Mouse (Mus musculus): Measurements from ENCODE around the gene Btg3.

The Btg3 gene

DNA sequence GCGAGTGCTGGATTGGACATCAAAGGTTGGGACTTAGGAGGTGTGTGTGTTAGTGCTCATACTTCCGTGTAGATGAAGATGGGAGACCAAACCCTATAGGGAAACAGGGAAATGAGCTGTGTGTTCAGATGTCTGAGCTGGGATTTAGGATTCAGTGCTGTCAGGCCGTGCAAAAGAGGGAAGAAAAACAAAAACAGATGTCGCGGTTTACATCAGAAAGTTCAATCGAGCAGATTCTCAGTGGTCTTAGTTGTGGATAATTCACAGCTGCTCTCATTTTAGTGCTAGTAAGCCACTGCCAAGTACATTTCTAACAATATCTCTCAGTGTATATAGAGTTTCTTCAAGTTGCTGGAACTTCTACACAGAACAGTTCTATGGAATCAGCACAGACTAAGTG lies 33.2 kb downstream of the Btg3 start:
- DNase-seq: no peak

- DNase-seq: no peak
Measured at GRCm38 (mm10) chr16:78342767-78343166, 34.2 kb downstream of the Btg3 start.

DNA sequence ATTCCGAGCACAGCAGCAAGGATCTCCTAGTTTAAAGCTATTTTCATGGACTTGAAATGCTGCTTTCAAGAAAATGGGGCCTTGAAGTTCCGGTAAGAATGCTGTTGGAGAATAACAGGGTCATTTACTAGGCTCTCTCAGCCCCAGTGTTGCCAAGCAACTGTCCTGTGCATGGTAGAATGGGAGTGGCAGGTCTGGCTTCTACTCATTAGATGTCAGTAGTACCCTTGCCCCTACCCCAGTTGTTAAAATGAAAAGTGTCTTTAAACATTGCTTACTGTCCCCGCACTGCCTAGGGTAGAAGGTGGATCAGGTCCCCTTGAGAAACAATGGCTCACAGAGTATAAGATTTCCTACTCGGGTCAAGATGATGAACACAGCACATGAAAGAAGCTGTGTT lies 35.6 kb downstream of the Btg3 start:
- DNase-seq: no peak

DNA sequence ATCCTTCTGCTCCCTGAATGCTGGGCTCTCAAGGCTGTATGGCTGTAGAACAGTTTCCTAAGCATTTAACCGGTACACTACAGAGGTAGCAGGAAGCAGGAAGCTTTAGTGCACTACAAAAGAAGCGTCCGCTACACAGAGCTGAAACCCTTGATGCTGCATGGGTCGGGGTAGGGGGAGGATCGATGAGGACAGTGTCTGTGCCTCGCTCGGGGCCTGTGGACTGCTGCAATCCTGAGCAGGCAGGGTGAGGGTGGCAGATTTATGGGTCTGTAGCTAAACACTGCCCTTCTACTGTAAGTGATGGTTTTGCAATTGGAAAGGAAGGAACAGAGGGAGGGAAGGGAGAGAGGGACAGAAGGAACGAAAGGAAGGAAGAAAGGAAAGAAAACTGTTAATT lies 39.8 kb downstream of the Btg3 start:
- peak; percentile 18 for DNase-seq

- no peak for DNase-seq
Measured at GRCm38 (mm10) chr16:78327999-78328398, 49.0 kb downstream of the Btg3 start.

- DNase-seq: no peak
Measured at GRCm38 (mm10) chr16:78327562-78327961, 49.4 kb downstream of the Btg3 start.

GRCm38 (mm10) chr16:78325972-78326848 lies 50.8 kb downstream of the Btg3 start:
- DNase-seq: no peak

DNA sequence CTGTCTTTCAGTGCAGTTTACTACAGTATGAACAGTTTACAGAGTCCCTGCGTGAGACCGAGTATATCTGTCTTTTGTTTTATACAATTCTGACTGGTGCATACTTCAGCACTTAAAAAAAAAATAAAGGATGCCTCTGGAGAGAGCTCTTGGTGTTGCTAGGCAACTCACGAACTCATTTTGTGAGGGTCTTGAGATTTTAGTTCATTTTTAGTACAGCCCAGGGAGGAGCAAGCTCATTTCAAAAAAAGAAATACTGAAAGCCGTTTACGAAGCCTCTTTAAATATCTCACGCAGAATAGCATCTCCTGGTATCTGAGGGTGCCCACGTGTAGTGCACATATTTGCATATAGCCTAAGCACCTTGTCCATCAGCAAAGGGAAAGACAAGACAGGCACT lies 54.9 kb downstream of the Btg3 start:
- no peak for DNase-seq

DNA sequence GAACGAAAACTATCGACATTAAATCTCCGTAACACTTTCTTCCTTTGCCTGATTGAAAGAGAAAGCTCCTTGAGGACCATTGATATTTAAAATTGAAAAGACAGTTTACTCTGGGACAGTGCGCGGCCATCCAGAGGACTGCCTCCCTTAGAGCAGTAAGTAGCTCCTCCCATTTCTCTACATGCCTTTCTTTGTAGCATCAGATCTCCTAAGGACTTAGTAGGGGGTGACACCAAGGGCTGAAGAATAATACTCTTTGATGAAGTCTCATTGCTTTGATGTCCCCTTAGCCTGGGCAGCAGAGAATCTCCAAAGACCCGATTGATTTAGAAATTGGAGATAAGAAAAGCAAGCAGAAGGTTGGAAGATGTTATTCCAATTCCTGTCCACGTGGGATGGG lies 55.4 kb downstream of the Btg3 start:
- DNase-seq: no peak

- no peak for DNase-seq
Measured at GRCm38 (mm10) chr16:78319711-78320110, 57.3 kb downstream of the Btg3 start.

GRCm38 (mm10) chr16:78317960-78318359 lies 59.0 kb downstream of the Btg3 start:
- DNase-seq: no peak

DNA sequence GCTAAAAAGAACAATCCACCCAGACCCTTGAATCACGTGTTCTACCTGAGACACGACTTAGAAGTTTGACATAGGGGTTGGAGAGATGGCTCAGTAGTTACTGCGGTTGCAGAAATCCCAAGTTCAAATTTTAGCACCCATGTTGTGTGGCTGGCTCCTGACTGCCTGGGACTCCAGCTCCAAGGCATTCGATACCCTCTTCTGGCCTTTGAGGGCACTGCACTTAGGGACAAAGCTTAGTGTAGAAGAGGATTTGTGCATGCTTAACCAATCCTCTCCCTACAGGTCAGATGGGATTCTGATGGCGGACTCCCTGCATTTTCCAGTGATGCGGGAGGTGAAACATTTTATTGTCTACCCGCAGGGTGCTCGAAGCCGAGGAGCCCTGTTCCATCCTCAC lies 60.1 kb downstream of the Btg3 start:
- DNase-seq: peak; percentile 58

GRCm38 (mm10) chr16:78314026-78314425 lies 63.0 kb downstream of the Btg3 start:
- no peak for DNase-seq

GRCm38 (mm10) chr16:78313135-78313887 lies 63.7 kb downstream of the Btg3 start:
- DNase-seq: no peak

DNA sequence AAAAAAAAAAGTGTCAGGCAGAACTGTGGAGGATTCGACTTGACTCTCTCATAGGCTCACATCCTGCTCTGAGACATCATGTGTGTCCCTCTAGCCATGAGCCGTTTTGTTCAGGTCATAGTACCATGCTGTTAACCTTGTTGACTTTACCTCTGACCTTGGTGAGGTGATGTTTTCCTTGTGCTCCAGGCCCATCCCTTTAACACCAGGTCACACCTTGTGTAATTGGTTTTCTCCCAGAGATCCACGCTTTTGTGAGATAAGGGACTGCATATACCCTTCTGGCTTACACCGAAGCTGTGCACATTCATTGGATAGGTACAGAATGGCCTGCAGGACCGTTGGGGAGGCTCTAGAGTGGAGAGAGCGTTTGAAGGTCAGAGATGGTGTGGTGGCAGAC lies 67.7 kb downstream of the Btg3 start:
- no peak for DNase-seq

- no peak for DNase-seq
Measured at GRCm38 (mm10) chr16:78307476-78308192, 69.4 kb downstream of the Btg3 start.

- DNase-seq: no peak
Measured at GRCm38 (mm10) chr16:78306606-78307005, 70.4 kb downstream of the Btg3 start.

DNA sequence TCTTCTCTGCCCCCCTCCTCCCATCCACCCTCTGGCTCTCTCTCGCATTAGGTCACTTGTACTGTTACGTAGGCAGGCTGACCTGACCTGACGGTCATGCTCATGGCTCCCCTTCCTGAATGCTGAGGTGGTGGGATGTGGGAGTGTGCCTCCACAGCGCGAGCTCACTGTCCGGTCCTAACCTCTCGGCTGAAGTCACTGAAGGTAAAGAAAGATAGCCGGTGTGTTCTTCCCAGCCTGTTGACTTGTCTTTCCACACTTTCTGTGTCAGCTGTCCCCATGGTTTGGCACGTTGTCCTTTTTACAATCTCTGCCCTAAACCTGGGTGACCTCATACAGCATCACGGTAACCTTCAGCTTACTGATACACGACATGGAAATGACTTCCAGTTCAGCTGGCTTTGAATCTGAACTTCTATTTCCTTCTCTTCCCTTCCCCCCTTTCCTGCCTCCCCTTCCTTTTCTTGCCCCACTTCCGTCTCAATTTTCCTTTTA lies 71.3 kb downstream of the Btg3 start:
- no peak for DNase-seq

- no peak for DNase-seq
Measured at GRCm38 (mm10) chr16:78302678-78303050, 74.3 kb downstream of the Btg3 start.

DNA sequence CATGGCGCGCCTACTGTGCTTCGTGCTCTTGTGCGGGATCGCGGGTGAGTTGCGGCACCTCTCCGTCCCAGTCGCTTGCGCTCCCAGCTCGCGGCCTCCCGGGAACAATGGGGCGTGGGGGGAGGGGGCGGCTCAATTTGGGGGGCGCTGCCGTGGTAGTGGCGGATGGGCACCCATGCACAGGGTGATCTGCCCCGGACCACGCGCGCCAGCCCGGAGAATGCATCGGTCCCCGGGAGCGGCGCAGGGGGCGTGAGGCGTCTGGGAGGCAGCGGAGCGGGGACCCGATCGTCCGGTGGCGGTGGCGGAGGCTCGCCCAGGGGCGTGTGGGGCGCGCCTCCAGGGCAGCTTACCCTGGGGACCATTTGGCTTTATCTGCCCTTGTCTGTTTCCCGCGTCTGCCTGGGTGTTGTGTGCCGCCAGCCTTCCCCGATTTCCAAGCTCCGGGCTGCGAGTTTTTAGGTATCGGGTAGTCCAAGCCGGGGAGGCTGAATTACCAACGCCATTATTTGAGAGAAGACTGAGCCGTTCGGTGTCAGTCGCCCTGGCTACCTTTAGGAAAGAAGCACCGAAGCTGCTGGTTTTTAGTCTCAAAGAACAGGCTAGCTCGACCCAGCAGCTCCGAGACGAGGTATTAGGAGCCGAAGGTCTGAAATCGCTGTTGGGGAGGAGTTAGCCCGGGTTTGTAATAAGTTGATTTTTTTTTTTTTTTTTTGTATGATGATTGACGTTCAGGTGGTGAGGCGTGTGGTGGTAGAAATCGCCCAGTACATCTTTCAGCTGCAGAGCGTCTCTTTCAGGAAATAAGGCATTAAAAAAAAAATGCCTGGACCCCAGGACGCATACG lies 74.9 kb downstream of the Btg3 start:
- DNase-seq: peak; percentile 57

GRCm38 (mm10) chr16:78301183-78301830 lies 75.7 kb downstream of the Btg3 start, which contains the start of gene Cxadr:
Cxadr (plus strand) TSS chr16:78301489.
- peak; percentile 86 for DNase-seq

DNA sequence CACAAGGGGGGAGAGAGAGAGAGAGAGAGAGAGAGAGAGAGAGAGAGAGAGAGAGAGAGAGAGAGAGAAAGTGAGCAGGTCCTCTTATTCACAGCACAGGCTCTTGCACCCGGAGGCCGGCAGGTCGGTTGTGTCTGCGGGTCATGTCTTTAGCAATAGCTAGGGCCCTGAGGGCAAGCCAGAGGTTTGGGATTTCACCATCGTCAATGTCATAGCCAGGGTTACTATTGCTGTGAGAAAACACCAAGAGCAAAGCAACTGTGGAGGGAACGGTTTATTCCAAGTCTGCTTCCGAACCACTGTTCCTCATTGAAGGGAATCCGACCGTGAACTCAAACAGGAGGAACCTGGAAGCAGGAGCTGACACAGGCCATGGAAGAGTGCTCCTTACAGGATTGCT lies 80.9 kb downstream of the Btg3 start:
- no peak for DNase-seq
